Mouse (Mus musculus): ENCODE results near the gene Scg3. TPM values are rescaled to one million over a fixed set of nuclear protein-coding genes. Genes with fewer than 3 reads are reported as not detected.

The Scg3 gene
- polyA plus RNA-seq (2016; fragmentation: Nextera tagmentation; extraction: Ambion mirVana), result 0.12 and 0.57 TPM in 2 replicates

DNA sequence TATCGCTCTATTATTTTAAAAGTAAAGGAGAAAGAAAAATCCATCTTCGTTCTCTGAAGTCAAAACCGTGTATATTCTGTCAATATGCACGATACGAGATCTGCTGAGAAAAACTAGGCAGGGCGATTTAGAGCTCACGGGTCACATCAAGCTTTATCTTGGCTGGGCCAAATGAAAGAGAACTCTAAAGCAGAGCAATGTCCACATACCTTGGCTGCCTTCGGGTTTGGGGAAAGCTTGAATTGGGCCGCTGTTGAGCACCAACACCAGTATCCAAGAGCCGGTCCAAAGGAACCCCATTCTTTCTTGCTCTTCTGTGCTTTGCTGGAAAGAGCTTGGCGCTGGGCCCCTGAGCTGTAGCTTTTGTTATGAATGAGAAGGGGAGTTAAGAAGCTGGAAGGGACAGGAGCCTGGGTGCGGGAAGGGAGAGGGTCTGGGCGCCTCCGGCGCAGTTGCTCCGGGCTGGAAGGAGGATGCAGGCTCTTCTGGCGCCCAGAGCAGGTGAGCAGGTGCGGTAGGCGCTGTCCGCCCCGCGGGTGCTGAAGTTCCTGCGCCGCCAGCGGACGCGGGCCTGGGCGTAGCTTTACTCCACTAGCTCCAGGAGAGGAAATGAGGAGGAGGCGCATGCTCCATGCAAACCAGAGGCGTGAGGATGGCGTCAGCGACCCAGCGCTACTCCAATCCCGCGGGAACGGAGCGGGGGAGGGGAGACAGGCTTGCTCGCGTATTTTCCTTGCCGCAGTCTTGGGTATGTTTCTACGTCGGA lies at the start of gene Scg3:
TSS of gene Scg3 (minus strand) at position 631 of the 766 bp plus-strand sequence.
- Histone ChIP-seq H3K27ac (no peak within 1 kb of the TSS), H3K9me3 (no peaks in the 10 kb centered on the region), H3K4me3 (peak within 1 kb of the TSS; percentile 49), H3K36me3 (no peaks in the 10 kb centered on the region), H3K27me3 (ENCODE audit: insufficient read depth, poor library complexity, severe bottlenecking) (no peaks in the 10 kb centered on the region), H3K4me1 (peaks cover 7% of the 10 kb centered on the region; the same call in 1 of the 2 replicates)
- WGBS, result 10% methylated on average over 40 of the region's 42 CpGs
- peak; percentile 90 for DNase-seq (ENCODE audit: low spot score)

DNA sequence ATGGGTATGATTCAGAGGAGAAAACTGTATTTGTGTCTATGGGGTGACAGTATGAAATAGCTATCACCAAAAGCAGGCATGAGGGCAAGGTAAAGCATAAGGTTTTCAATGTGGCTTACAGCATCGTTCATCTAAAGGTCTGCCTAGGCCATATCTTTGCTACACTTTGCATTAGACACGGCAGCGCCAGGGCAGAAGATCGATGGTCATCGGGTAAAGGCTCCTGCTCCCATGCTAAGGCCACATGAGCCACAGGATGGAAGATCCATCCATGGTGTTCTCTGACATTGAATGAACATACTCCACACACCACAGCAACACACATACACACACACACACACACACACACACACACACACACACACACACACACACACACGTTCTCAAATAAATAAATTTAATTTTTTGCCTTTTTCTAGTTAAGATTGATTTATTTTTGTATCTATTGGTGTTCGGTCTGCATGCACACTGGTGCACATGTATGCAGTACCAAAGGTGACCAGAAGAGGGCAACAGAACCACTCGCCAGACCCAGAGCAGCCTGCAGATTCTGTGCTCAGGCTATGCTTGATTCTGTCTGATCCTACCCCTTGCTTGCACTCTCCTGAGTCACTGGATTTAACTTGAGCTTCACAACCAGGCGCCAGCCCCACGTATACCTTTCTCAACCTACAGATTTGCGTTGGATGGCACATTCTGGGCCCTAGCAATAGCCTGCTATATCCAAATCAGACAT lies 36.3 kb upstream of the Scg3 start:
- Histone ChIP-seq H3K4me3 (no peak overlapping the region), H3K27ac (no peak overlapping the region), H3K9me3 (no peaks in the 10 kb centered on the region), H3K4me1 (no peaks in the 10 kb centered on the region), H3K36me3 (no peaks in the 10 kb centered on the region), H3K27me3 (ENCODE audit: insufficient read depth, poor library complexity, severe bottlenecking) (no peaks in the 10 kb centered on the region)
- peak; percentile 77 for DNase-seq (ENCODE audit: low spot score)
- WGBS, result 38% methylated on average over 11 of the region's 11 CpGs

DNA sequence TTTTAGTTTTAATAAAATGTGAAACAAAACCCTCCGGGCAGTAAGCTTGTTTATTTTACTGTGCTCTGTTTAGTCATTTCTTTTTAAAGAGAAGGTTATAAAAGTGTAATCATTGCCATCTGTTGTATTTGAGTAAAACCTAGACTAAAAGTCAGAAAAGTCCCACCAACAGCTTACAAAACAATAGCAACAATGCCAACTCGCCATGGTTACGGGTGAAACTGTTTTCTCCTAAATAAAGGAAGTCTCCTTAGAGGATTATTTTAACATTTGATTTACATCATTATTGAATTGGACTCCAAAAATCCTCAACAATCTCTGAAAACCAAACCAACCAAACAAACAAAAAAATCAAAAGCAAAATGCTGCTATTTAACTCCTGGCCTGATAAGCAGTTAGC lies 35.6 kb upstream of the Scg3 start:
- no peak for DNase-seq (ENCODE audit: low spot score)
- H3K4me3 ChIP-seq, result no peak overlapping the region
- H3K4me1 ChIP-seq, result no peaks in the 10 kb centered on the region
- no peaks in the 10 kb centered on the region for H3K27me3 ChIP-seq (ENCODE audit: insufficient read depth, poor library complexity, severe bottlenecking)
- no peaks in the 10 kb centered on the region for H3K9me3 ChIP-seq
- 92% methylated on average over 3 of the region's 3 CpGs for WGBS
- no peak overlapping the region for H3K27ac ChIP-seq
- no peaks in the 10 kb centered on the region for H3K36me3 ChIP-seq

DNA sequence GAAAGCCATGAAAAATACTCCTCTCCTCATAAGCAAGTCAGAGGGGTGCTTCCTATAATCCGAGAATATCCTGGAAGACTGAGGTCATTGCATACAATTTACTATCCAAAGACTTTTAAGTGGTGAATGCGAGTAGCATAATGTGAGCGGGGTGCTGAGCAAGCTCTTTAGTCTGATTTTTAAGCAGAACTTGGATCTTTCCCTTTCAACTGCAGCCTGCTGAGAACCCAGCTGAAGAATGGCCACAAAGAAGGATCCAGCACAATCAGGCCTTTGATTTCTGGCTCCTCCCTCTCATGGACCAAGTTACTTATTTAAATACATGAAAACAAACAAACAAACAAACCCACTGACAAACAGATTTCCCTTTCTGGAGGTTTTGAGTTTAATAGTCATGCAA lies 916 bp upstream of the Scg3 start:
- no peak overlapping the region for H3K4me3 ChIP-seq
- peaks cover 7% of the 10 kb centered on the region; the same call in 1 of the 2 replicates for H3K4me1 ChIP-seq
- 65% methylated on average over 3 of the region's 3 CpGs for WGBS
- H3K36me3 ChIP-seq, result no peaks in the 10 kb centered on the region
- H3K27ac ChIP-seq, result no peak overlapping the region
- no peak for DNase-seq (ENCODE audit: low spot score)
- H3K27me3 ChIP-seq (ENCODE audit: insufficient read depth, poor library complexity, severe bottlenecking), result no peaks in the 10 kb centered on the region
- H3K9me3 ChIP-seq, result peaks cover 5% of the 10 kb centered on the region; the same call in 1 of the 2 replicates

DNA sequence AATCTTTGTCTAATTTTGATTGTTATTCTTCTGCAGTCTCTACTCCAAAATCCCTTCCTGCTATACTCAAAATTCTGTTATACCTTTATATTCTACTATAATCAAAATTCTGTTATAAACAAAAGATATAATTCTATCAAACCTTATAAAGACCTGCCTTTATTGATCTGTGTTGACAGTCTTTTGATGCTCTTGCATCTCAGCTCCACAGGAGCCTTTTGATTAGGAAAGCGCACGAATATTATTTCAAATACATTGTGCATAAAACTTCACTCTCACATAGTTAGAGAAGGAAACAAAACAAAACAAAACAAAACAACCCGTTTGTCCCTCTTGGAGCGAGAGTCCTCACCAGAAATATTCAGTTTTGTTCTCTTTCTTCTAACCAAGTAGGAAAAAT lies 436 bp upstream of the Scg3 start:
- no peak for DNase-seq (ENCODE audit: low spot score)
- Histone ChIP-seq H3K9me3 (0 out of 2 replicates have a peak, but pooled peaks cover 1% of the 10 kb centered on the region), H3K4me3 (peak overlapping the region; percentile 49), H3K36me3 (no peaks in the 10 kb centered on the region), H3K4me1 (peaks cover 7% of the 10 kb centered on the region; the same call in 1 of the 2 replicates), H3K27ac (no peak overlapping the region), H3K27me3 (ENCODE audit: insufficient read depth, poor library complexity, severe bottlenecking) (no peaks in the 10 kb centered on the region)
- 62% methylated on average over 4 of the region's 4 CpGs for WGBS

DNA sequence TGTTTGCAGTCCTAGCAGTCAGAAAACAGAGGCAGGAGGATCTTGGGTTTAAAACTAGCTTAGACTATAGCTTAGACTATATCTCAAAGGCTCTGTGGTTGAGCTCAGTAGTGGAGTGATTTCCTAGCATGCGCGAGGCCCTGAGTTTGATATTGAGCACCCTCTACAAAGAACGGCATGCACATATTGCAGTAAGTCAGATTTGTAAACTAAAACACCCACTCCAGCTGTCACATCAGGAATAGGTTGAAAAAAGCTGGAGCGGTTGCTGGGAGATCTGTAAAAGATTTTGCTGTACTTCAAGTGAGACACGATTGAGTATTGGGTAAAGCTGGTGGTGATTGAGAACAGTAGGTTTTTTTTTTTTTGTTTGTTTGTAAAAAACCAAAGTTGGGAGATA lies 3.2 kb downstream of the Scg3 start:
- Histone ChIP-seq H3K4me1 (peaks cover 9% of the 10 kb centered on the region; the same call in 1 of the 2 replicates), H3K9me3 (no peaks in the 10 kb centered on the region), H3K36me3 (no peaks in the 10 kb centered on the region), H3K4me3 (no peak overlapping the region), H3K27me3 (ENCODE audit: insufficient read depth, poor library complexity, severe bottlenecking) (no peaks in the 10 kb centered on the region), H3K27ac (no peak overlapping the region)
- DNase-seq (ENCODE audit: low spot score), result no peak
- 81% methylated on average over 5 of the region's 5 CpGs for WGBS

DNA sequence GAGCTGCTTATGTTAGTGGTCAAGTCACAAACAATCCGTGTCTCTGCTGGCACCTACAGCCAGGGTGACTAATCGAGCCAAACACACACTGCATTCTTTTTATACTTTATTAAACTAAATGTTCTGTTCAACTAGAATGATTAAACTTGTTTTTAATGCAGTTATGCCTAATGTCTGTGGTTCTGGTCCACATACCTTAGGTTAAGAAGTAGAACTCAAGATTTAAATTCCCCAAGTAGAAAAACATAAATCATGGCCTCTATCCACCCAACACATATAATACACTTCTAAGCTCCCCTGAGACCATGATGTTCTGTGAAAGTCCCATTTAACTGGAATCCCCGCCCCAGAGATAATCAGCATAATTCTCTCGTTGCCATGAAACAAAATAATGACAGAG lies 4.2 kb downstream of the Scg3 start:
- no peaks in the 10 kb centered on the region for H3K9me3 ChIP-seq
- no peak overlapping the region for H3K4me3 ChIP-seq
- no peak for DNase-seq (ENCODE audit: low spot score)
- 69% methylated on average over 4 of the region's 4 CpGs for WGBS
- peaks cover 9% of the 10 kb centered on the region; the same call in 1 of the 2 replicates for H3K4me1 ChIP-seq
- H3K27ac ChIP-seq, result no peak overlapping the region
- H3K27me3 ChIP-seq (ENCODE audit: insufficient read depth, poor library complexity, severe bottlenecking), result no peaks in the 10 kb centered on the region
- no peaks in the 10 kb centered on the region for H3K36me3 ChIP-seq

DNA sequence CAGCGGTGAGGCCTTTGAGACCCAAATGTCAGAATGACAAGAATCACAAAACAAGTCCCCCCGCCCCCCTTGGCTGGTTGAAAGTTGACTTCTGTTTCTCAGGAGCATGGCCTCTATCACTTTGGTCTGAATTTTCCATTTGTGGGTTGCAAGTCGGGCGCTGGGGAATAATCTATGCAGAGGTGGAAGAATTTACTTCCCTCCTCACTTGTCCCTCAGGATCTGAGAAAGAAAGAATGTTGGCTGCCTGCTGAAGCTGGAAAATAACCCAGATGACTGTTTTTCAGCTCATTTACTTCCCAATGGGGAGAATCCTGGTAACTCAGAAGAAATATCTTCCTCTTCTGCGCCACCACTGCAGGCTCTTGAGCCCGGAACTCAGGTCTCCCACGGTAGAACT lies 5.5 kb downstream of the Scg3 start:
- Histone ChIP-seq H3K9me3 (no peaks in the 10 kb centered on the region), H3K36me3 (no peaks in the 10 kb centered on the region), H3K27ac (no peak overlapping the region), H3K4me1 (0 out of 2 replicates have a peak, but pooled peaks cover 3% of the 10 kb centered on the region), H3K27me3 (ENCODE audit: insufficient read depth, poor library complexity, severe bottlenecking) (no peaks in the 10 kb centered on the region), H3K4me3 (no peak overlapping the region)
- 77% methylated on average over 7 of the region's 7 CpGs for WGBS
- no peak for DNase-seq (ENCODE audit: low spot score)

DNA sequence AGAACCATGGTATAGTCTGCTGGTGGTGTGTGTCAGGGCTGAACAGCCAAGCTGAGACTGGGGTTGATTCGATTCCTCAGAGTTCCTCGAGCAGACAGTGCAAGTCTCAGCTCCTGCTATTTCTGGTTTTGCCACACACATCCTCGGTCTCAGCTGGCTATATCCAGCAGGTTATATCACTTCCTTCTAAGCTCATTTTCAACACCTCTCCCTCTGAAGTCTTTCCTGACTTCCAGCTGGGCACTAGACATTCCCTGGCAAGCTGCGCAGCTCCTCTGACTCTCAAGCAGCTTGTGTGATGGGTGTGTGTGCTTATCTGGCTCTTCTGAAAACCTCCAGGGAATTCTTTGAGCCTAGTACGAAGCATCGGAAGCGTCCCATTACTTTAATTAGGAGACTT lies 7.6 kb downstream of the Scg3 start:
- DNase-seq (ENCODE audit: low spot score), result peak; percentile 77
- Histone ChIP-seq H3K27me3 (ENCODE audit: insufficient read depth, poor library complexity, severe bottlenecking) (no peaks in the 10 kb centered on the region), H3K36me3 (no peaks in the 10 kb centered on the region), H3K9me3 (no peaks in the 10 kb centered on the region), H3K4me3 (no peak overlapping the region), H3K27ac (no peak overlapping the region), H3K4me1 (0 out of 2 replicates have a peak, but pooled peaks cover 3% of the 10 kb centered on the region)
- WGBS, result 36% methylated on average over 7 of the region's 7 CpGs

DNA sequence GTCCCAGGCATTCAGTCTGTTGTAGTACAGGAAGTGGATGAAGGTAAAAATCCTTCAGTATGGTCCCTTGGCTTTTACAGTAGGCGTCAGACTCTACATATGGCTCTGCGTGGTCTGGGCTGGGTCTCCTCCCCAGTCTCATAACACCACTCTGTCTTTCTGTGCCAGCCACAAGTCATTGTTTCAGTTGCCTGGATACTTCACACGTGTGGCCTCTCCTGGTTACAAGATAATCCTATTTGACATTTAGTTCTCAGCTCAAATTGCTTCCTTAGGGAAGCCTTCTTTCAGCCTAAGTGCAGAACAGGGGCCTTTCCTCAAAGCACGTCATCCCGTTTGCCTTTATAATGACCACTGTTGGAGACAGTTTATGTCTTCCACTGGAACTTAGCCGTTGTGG lies 11.1 kb downstream of the Scg3 start:
- H3K4me3 ChIP-seq, result no peak overlapping the region

DNA sequence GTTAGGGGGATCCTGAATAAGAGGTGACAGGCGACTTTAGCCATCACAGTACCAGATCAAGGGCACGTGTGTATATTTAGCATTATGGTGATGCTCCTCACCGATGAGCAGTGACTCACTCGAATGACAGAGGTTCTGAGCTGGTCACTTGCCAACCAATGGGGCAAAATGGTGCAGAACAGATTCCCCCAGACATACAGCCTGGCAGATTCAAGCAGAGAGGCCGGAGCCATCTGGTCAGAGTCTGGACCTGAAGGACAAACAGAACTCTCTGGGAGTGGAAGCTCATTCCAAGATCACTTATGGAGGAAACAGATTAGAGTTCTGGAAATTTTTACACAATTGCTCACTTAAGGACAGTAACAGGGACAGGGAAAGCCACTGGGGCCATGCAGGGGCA lies 17.2 kb downstream of the Scg3 start:
- 59% methylated on average over 5 of the region's 5 CpGs for WGBS
- no peak for DNase-seq (ENCODE audit: low spot score)
- Histone ChIP-seq H3K27ac (no peak overlapping the region), H3K27me3 (ENCODE audit: insufficient read depth, poor library complexity, severe bottlenecking) (no peaks in the 10 kb centered on the region), H3K4me3 (no peak overlapping the region), H3K4me1 (no peaks in the 10 kb centered on the region), H3K36me3 (no peaks in the 10 kb centered on the region), H3K9me3 (no peaks in the 10 kb centered on the region)

More for the DNA sequence above, 11.1 kb downstream of the Scg3 start:
- no peaks in the 10 kb centered on the region for H3K9me3 ChIP-seq
- no peaks in the 10 kb centered on the region for H3K27me3 ChIP-seq (ENCODE audit: insufficient read depth, poor library complexity, severe bottlenecking)
- no peaks in the 10 kb centered on the region for H3K36me3 ChIP-seq
- H3K27ac ChIP-seq, result no peak overlapping the region
- H3K4me1 ChIP-seq, result 0 out of 2 replicates have a peak, but pooled peaks cover 3% of the 10 kb centered on the region
- DNase-seq (ENCODE audit: low spot score), result no peak
- WGBS, result 70% methylated on average over 6 of the region's 6 CpGs

DNA sequence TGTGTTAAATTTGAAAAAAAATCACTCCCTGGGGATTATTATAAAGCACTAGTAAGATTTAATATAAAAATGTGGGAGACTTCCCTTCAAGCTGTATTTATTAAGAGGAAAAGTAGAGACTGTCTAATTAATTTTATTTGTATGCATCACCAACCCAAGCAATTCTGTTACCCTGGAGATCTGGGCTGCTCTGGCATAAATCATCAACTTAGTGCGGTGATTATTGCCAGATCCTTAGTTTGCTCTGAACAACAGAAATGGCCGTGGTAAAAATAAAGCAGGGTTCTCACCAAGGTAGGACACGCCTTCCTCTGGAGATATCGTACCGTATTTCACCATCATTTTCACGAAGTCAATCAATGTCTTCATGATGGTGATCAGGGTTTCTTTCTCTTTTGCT lies 18.5 kb downstream of the Scg3 start:
- H3K27ac ChIP-seq, result no peak overlapping the region
- no peaks in the 10 kb centered on the region for H3K36me3 ChIP-seq
- no peak for DNase-seq (ENCODE audit: low spot score)
- no peaks in the 10 kb centered on the region for H3K27me3 ChIP-seq (ENCODE audit: insufficient read depth, poor library complexity, severe bottlenecking)
- 83% methylated on average over 6 of the region's 6 CpGs for WGBS
- no peaks in the 10 kb centered on the region for H3K9me3 ChIP-seq
- no peaks in the 10 kb centered on the region for H3K4me1 ChIP-seq
- H3K4me3 ChIP-seq, result no peak overlapping the region

DNA sequence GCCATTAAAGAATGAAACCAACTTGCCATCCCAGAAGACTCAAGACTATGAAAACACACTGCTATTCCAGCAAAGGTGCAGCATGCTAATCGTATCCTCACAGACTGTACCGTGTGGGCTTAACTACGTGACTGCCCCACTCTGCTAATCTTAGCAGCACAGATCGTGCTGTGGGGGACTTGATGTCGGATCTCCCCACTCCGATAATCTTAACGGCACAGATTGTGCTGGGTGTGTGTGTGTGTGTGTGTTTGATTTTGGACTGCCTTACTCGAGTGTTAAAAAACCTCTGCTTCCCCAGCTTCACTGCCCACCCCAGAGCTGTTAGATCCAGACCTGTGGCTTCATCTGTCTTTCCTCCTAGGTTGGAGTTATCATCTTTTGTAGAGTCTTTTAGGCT lies 22.9 kb downstream of the Scg3 start:
- Histone ChIP-seq H3K4me1 (no peaks in the 10 kb centered on the region), H3K9me3 (no peaks in the 10 kb centered on the region), H3K36me3 (no peaks in the 10 kb centered on the region), H3K27me3 (ENCODE audit: insufficient read depth, poor library complexity, severe bottlenecking) (no peaks in the 10 kb centered on the region), H3K27ac (no peak overlapping the region), H3K4me3 (no peak overlapping the region)
- DNase-seq (ENCODE audit: low spot score), result no peak
- WGBS, result 71% methylated on average over 8 of the region's 8 CpGs
